Mouse (Mus musculus) effector memory CD4-positive, alpha-beta T cell, adult 7 months (primary cell): Measurements from ENCODE around the gene Krtap28-13. TPM values are rescaled to one million over a fixed set of nuclear protein-coding genes. Genes with fewer than 3 reads are reported as not detected.

Source experiments
- polyA plus RNA-seq: library from polyadenylated mRNA; unstranded; fragments of 100-300 nt; shearing (Covaris generic); gene quantifications from one replicate; pipeline ENCODE4 v1.2.1, GENCODE M21; 2017

Krtap28-13 gene
- not detected for polyA plus RNA-seq

GRCm38 (mm10) chr1:83060643-83061042 lies at the start of gene Krtap28-13:
Krtap28-13 (plus strand) TSS chr1:83060930.

GRCm38 (mm10) chr1:83038109-83038672 lies 22.5 kb upstream of the Krtap28-13 start, which contains the start of gene Slc19a3:
Slc19a3 (minus strand) TSS chr1:83038448.

GRCm38 (mm10) chr1:83042380-83042779 lies 18.4 kb upstream of the Krtap28-13 start, which contains the start of gene Krtap28-10:
Krtap28-10 (minus strand) TSS chr1:83042480.

GRCm38 (mm10) chr1:83044882-83045427 lies 15.8 kb upstream of the Krtap28-13 start, which contains the start of gene Gm47969:
Gm47969 (plus strand) TSS chr1:83044932.

GRCm38 (mm10) chr1:83059278-83059677 lies 1.5 kb upstream of the Krtap28-13 start, which contains the start of gene A030005K14Rik:
A030005K14Rik (minus strand) TSS chr1:83059378.

Other genes starting within 250 kb of the Krtap28-13 start
- gene Agfg1, start 221.4 kb upstream of the Krtap28-13 start, polyA plus RNA-seq, result 128 TPM
- gene A030005L19Rik, start 147.6 kb upstream of the Krtap28-13 start, polyA plus RNA-seq, result not detected
- gene A030014E15Rik, start 136.0 kb upstream of the Krtap28-13 start, polyA plus RNA-seq, result not detected
- gene Gm6217, start 129.5 kb upstream of the Krtap28-13 start, polyA plus RNA-seq, result not detected
- gene A030003K21Rik, start 117.5 kb upstream of the Krtap28-13 start, polyA plus RNA-seq, result not detected
- not detected for gene Gm7544, start 104.9 kb upstream of the Krtap28-13 start, polyA plus RNA-seq
- not detected for gene Gm47955, start 100.6 kb upstream of the Krtap28-13 start, polyA plus RNA-seq
- not detected for gene Gm47959, start 60.4 kb upstream of the Krtap28-13 start, polyA plus RNA-seq
- 0.20 TPM for gene Slc19a3, start 22.5 kb upstream of the Krtap28-13 start, polyA plus RNA-seq
- gene Krtap28-10, start 18.4 kb upstream of the Krtap28-13 start, polyA plus RNA-seq, result not detected
- gene Gm47969, start 16.0 kb upstream of the Krtap28-13 start, polyA plus RNA-seq, result not detected
- 0.71 TPM for gene A030005K14Rik, start 1.6 kb upstream of the Krtap28-13 start, polyA plus RNA-seq
- not detected for gene Ccl20, start 55.8 kb downstream of the Krtap28-13 start, polyA plus RNA-seq
- not detected for gene Daw1, start 98.8 kb downstream of the Krtap28-13 start, polyA plus RNA-seq